Mouse (Mus musculus) heart, postnatal 0 days (tissue): Measurements from ENCODE around the gene Ecsit.

Source experiments
- CTCF ChIP-seq: IDR thresholded peaks from 2 replicates; pipeline ENCODE4 v1.5.1; 2016; ENCODE audit warnings: antibody characterized with exemption, control low read depth, low read depth
- EP300 ChIP-seq: IDR thresholded peaks from 2 replicates; pipeline ENCODE4 v1.6.1; 2016; ENCODE audit warnings: antibody characterized with exemption, low read depth

GRCm38 (mm10) chr9:22051161-22051957 is 33.9 kb downstream of the Ecsit start:
- TF ChIP-seq CTCF: no peak
- no peak for TF ChIP-seq EP300
